Mouse (Mus musculus) frontal cortex, postnatal 14 days (tissue): ENCODE results near the gene Olfr867.

ENCODE experiments used
- DNase-seq, 2 experiments: peaks; one replicate each; pipeline ENCODE4 v3.0.0; 2022; ENCODE audit warnings: low spot score in 2 of 2

The Olfr867 gene

DNA sequence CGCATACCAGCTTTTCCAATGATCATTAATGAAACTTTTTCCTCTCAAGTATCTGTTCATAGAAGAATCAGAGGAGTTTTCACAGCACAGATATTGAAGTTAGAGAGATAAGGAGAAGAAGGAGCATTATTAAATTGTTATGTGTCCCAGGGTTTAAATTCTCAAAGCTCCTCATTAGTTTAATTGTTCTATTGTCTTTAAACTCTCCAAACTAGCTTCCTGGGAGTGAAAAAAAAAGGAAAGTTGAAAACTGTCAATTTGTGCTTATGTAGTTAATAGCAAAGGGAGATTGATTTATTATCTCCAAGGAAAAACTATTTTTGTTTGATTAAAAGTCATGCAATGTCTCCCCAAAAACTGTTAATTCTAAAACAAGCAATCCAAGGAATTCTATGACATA lies at the start of gene Olfr867:
Olfr867 (minus strand) TSS at position 101 of the 400 bp plus-strand sequence.
- no peak for DNase-seq

DNA sequence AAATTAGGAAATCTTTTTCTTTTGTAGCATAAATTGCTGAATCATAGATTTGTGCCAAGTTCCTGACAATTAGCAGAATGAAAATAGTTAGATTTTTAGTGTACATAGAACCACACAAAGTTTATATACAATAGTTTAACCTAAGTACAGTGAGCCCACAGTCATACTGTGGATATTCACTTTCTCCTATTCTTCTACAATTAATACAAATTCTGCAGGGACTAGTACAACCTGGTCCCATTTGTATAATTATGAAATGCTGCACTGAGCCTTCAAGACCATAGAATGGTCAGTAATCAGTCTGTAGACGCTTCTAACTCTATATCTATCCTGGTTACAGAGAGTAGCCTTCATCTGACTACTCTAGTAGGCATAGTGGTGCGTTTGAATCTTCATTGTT lies 41.0 kb upstream of the Olfr867 start, which contains the start of gene Olfr868:
Olfr868 (plus strand) TSS at position 301 of the 400 bp plus-strand sequence.
- DNase-seq = no peak

DNA sequence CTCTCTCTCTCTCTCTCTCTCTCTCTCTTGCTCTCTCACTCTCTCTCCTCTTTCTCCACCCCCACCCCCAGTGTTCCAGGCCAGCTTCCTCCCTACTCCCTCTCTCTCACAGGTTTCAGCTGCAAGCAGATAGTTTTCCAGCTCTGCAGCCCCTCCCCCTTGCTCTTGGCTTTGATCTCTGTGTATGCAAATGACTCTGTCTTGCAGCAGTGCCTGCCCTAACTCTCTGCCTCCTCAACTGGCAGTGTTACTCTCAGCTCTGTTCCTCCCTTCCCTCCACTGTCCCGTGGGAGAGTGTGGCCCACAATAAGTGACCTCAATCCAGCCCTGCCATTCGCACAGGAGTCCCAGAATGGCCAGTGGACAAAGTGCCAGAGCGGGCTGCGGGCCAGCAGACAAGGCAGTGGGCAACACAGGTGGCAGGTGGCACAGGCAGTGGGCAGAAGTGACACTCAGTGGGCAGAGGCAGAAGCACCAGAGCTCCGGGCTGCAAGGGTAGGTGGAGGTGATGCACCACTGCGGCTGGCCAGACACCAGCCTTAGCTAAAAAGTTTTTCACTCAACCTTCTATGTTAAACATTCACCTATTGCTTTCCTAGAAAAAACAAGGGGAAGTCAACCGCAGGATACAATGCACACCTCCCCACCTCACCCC lies 16.3 kb upstream of the Olfr867 start:
- DNase-seq = no peak

DNA sequence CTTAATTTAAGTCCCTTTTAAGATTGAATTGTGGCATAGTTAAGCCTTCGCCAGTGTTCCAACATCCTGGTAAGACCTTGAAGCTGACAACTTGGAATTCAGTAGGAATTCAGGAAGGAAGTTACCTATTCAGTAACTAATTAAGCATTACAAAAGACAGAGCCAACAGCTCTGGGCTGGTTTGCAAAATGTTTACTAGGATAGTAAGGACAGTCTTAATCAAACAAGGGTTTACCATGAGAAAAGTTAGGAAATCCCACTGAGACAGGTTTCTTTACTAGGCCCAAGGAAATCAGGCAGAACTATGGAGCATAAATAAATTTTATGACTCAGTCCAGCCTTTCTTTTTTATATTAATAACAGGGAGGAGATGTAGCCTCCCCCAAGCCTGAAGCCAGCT lies 13.9 kb upstream of the Olfr867 start:
- DNase-seq = no peak

DNA sequence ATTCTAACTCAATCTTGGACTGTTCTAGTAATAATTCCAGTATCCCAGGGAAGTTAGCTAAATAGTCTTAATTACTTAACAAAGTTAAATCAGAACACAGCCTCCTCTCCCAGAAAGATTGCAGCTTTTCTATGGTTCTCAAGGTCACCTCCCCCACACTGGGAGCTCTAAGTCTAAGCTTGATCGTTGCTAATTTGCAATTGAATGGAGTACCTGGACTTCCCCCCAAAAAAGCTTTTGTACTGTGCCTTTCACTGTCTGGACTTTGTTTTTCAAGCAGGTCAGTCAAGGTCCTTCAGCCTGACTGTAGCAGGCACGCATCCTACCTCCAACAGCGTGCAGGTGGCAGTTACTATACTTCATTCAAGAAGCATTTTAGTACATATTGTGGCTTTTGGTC lies 12.9 kb upstream of the Olfr867 start:
- no peak for DNase-seq

DNA sequence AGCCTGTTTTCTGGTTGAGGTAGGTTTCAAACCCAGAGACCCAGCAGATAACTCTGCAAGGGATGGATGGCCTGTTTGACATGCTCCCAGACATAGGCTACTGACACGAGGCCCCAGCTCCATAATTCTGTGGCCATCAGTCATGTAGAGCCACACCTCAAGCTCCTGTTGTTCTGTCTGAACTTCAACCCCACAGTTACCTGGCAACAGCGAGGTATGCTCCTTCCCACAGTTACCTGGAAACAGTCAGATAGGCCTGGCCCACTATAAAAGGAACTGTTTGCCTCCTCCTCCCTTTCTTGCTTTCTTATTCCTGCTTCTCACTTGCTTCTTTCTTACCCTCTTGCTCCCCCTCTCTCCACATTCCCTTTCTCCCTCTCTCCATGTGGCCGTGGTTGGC lies 9.4 kb downstream of the Olfr867 start:
- no peak for DNase-seq

DNA sequence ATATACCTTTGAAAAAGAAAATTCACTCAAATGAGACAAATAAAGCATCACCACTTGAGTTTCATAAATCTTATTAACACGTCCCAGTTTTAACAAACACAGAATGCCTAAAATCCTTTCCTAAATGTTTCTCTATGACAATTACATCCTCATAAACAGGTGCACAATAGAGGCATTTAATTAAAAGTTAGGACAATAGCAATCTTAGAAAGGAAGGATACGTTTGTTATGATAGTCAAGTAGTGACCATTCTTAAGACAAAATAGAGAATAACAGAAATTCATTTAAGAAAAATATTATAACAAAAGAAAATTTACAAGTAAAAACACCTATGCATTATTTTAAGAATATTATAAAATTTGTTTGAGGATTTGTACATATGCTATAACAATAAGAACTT lies 29.4 kb downstream of the Olfr867 start, which contains the start of gene Olfr866:
Olfr866 (minus strand) TSS at position 101 of the 400 bp plus-strand sequence.
- DNase-seq = no peak
